Mouse (Mus musculus) liver, postnatal 0 days (tissue): ENCODE measurements around the gene Kiss1r. TPM values are rescaled to one million over a fixed set of nuclear protein-coding genes. Genes with fewer than 3 reads are reported as not detected.

Source experiments
- ATAC-seq: fragments of 200-750 bp; cut with Nextera tagmentation; 2 replicates; pipeline ENCODE4 v1.8.0; 2017; ENCODE audit warnings: mild to moderate bottlenecking, moderate library complexity
- DNase-seq: peaks from one replicate; pipeline ENCODE4 v3.0.0-alpha.2; 2016
- H3K27ac ChIP-seq: fragments of 300-500 bp; sonication (generic); 2 replicates; pipeline ENCODE4 v1.5.1; 2014; ENCODE audit warnings: antibody characterized with exemption, moderate library complexity, mild to moderate bottlenecking, low read depth
- H3K27me3 ChIP-seq: fragments of 300-500 bp; sonication (generic); 2 replicates; pipeline ENCODE4 v1.6.1; 2014; ENCODE audit warnings: low read length, control low read depth, mixed read lengths; ENCODE audit not compliant: insufficient read depth
- H3K36me3 ChIP-seq: fragments of 300-500 bp; sonication (generic); replicated peaks from 2 replicates; pipeline ENCODE4 v1.6.1; 2014; ENCODE audit warnings: mild to moderate bottlenecking, control low read depth, low read length, moderate library complexity, mixed read lengths; ENCODE audit not compliant: insufficient read depth
- H3K4me1 ChIP-seq: fragments of 300-500 bp; sonication (generic); 2 replicates; pipeline ENCODE4 v1.6.1; 2014; ENCODE audit warnings: antibody characterized with exemption, mild to moderate bottlenecking, control low read depth; ENCODE audit not compliant: insufficient read depth
- H3K4me2 ChIP-seq: fragments of 300-500 bp; sonication (generic); 2 replicates; pipeline ENCODE4 v1.6.1; 2014; ENCODE audit warnings: low read depth, mild to moderate bottlenecking, low read length, moderate library complexity, mixed read lengths
- H3K4me3 ChIP-seq: fragments of 300-500 bp; sonication (generic); 2 replicates; pipeline ENCODE4 v1.5.1; 2014; ENCODE audit warnings: low read depth, low read length
- H3K9ac ChIP-seq: fragments of 300-500 bp; sonication (generic); replicated peaks from 2 replicates; pipeline ENCODE4 v1.6.1; 2014; ENCODE audit warnings: mild to moderate bottlenecking, moderate library complexity
- H3K9me3 ChIP-seq: fragments of 300-500 bp; sonication (generic); 2 replicates; pipeline ENCODE4 v1.6.1; 2016; ENCODE audit warnings: mild to moderate bottlenecking, control low read depth, low read length, mixed read lengths
- CTCF ChIP-seq: sonication (generic); IDR thresholded peaks from 2 replicates; pipeline ENCODE4 v1.5.1; 2016; ENCODE audit warnings: antibody characterized with exemption, low read depth
- EP300 ChIP-seq: IDR thresholded peaks from 2 replicates; pipeline ENCODE4 v1.6.1; 2016; ENCODE audit warnings: antibody characterized with exemption, low read depth, mild to moderate bottlenecking
- WGBS: fragments of 180-500 bp; shearing (Covaris S2); extraction: QIAGEN DNeasy Blood & Tissue Kit; methylation state at CpG from one replicate; pipeline ENCODE4 v1.1.7; 2014; ENCODE audit not compliant: insufficient replicate concordance; 5-methylcytosine and 5-hydroxymethylcytosine counted together
- polyA plus RNA-seq: library from polyadenylated mRNA; unstranded; fragments of >200 nt; fragmentation: Nextera tagmentation; extraction: Ambion mirVana; gene quantifications from 2 replicates; pipeline ENCODE4 v1.2.1, GENCODE M21; 2015

Kiss1r gene
- polyA plus RNA-seq, 1 experiment from 2014 or later = 0.34 TPM

DNA sequence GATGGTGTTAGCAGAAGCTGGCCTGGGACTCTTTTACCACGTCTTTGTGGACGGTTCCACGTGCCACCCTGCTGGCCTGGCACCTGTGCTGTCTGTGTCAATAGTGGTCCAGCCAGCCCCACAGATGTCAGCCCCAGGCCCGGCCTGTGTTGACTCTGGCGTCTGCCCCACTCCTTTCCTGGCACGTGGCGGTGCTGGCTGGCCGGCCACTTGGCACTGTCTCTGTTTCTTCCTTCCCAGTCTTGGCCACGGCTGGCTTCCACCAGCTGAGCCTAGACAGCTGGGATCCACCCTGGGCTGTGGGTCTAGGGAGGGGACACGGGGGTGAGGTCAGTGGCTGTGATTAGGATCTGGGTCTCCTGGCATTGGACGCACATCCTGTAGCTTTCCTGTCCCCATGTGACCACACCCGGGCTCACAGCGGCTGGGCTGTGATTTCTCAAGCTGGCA is 17.5 kb downstream of the Kiss1r start:
- Histone ChIP-seq H3K4me1 (peaks cover 79% of the 10 kb centered on the region), H3K27me3 (no peaks in the 10 kb centered on the region), H3K9ac (no peak overlapping the region), H3K4me3 (no peak overlapping the region), H3K27ac (peak overlapping the region; percentile 88), H3K9me3 (no peaks in the 10 kb centered on the region), H3K4me2 (no peak overlapping the region), H3K36me3 (peaks cover 52% of the 10 kb centered on the region)
- WGBS = 42% methylated on average over 13 of the region's 13 CpGs
- peak; percentile 14 for ATAC-seq
- peak; percentile 65 for DNase-seq
- TF ChIP-seq CTCF = no peak
- TF ChIP-seq EP300 = no peak

DNA sequence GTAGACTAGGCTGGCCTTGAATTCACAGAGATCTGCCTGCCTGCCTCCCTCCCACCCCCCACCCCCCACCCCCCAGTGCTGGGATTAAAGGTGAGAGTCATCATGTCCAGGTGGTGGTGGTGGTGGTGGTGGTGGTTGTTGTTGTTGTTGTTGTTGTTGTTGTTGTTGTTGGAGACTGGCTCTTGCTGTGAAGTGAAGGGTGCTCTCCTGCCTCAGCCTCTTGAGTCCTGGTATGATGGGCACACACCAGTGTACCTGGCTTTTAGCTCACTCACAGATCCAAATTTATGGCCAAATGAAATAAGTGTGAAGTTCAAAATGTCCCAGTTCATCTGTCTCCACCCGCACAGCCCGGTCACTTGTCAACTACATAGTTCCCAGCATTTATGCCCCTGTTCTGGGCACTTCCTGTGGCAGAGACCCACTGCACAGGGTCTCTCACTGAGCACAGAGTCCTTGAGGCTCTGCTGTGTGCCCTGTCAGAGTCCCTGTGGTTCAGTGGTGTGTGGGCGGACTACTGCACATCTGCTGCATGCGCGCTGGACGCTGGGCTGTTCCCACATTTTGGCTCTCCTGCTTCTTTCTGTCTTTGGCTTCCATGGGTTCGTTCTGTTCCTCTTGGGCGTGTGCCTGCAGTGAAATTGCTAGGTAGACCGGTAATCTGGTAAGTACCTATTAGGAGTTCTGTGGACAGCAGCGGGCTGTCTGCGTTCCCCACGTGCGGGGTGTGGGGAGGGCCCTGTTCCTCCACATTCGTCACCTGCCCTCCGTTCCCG is 18.2 kb downstream of the Kiss1r start:
- H3K4me2 ChIP-seq = no peak overlapping the region
- WGBS = 80% methylated on average over 16 of the region's 16 CpGs
- H3K9me3 ChIP-seq = no peaks in the 10 kb centered on the region
- H3K36me3 ChIP-seq = peaks cover 55% of the 10 kb centered on the region
- peaks cover 80% of the 10 kb centered on the region for H3K4me1 ChIP-seq
- no peak overlapping the region for H3K4me3 ChIP-seq
- no peak for TF ChIP-seq CTCF
- no peak for TF ChIP-seq EP300
- DNase-seq (no peak), ATAC-seq (no peak)
- no peaks in the 10 kb centered on the region for H3K27me3 ChIP-seq
- no peak overlapping the region for H3K9ac ChIP-seq
- H3K27ac ChIP-seq = peak overlapping the region; percentile 88

DNA sequence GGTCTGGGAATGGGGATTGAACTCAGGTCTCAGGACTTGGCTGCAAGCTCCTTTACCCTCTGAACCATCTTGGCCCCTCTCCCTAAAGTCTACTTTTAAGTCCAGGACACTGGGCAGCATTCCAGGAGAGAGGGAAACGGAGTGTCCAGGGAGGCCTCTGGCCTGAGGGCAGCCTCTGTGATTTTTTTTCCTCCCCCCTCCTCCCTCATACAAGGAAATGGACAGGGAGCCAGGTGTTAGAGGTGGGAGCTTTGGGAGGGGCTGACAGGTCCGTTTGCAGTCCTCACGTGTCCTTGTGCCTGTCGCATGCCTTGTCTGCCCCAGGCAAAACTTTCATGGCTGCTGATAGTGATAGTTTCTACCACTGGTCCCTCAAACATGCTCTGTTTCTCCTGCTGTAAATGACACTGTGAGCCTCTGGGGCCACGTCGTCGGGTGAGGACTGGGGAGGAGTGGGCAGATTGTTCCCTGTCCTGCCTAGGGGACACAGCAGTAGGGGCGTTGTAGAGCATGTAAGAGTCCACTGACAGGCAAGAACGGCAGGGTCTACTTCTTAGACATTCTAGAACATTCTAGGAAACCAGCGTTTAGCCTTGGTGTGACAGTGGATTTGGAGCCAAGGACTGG is 19.6 kb downstream of the Kiss1r start:
- Histone ChIP-seq H3K36me3 (peaks cover 55% of the 10 kb centered on the region), H3K4me3 (no peak overlapping the region), H3K27me3 (no peaks in the 10 kb centered on the region), H3K9me3 (no peaks in the 10 kb centered on the region), H3K4me2 (peak overlapping the region; percentile 73), H3K27ac (peak overlapping the region; percentile 88), H3K4me1 (peaks cover 94% of the 10 kb centered on the region), H3K9ac (peak overlapping the region; percentile 55; the same call in 1 of the 2 replicates)
- WGBS = 37% methylated on average over 10 of the region's 10 CpGs
- ATAC-seq = peak; percentile 0; the same call in 1 of the 2 replicates
- TF ChIP-seq CTCF (no peak), EP300 (no peak)
- no peak for DNase-seq

DNA sequence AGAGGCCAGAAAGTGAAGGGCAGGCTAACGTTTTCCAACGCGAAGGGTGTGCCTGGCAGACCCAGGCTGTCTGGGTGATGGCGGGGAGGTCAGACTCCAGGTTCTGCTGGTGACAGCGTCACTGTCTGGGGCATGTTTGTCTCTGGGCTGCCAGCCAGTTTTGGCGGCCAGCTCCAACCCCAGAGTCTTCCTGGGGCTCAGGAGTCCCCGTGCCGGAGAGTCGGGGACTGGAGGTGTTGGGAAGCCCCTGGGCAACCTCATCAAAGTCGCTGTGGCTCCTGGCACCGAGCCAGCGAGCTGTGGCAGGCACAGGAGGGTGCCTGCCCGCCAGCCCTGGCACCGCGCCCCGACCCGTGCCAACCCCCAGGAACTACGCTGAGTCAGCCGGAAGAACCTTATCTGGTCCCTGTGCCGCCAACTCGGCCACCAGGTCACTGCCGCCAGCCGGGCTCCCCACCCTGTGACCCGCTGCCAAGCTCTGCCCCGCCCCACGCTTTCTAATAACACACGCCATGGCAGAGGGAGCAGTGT is 20.2 kb downstream of the Kiss1r start:
- Histone ChIP-seq H3K27me3 (no peaks in the 10 kb centered on the region), H3K4me1 (peaks cover 96% of the 10 kb centered on the region), H3K4me2 (peak overlapping the region; percentile 73), H3K9ac (peak overlapping the region; percentile 55), H3K9me3 (no peaks in the 10 kb centered on the region), H3K36me3 (peaks cover 50% of the 10 kb centered on the region), H3K27ac (peak overlapping the region; percentile 88), H3K4me3 (peak overlapping the region; percentile 28; the same call in 1 of the 2 replicates)
- 24% methylated on average over 24 of the region's 27 CpGs for WGBS
- DNase-seq = peak; percentile 88
- peak; percentile 84 for ATAC-seq
- TF ChIP-seq CTCF (no peak), EP300 (peak; percentile 35; the same call in 1 of the 2 replicates)

DNA sequence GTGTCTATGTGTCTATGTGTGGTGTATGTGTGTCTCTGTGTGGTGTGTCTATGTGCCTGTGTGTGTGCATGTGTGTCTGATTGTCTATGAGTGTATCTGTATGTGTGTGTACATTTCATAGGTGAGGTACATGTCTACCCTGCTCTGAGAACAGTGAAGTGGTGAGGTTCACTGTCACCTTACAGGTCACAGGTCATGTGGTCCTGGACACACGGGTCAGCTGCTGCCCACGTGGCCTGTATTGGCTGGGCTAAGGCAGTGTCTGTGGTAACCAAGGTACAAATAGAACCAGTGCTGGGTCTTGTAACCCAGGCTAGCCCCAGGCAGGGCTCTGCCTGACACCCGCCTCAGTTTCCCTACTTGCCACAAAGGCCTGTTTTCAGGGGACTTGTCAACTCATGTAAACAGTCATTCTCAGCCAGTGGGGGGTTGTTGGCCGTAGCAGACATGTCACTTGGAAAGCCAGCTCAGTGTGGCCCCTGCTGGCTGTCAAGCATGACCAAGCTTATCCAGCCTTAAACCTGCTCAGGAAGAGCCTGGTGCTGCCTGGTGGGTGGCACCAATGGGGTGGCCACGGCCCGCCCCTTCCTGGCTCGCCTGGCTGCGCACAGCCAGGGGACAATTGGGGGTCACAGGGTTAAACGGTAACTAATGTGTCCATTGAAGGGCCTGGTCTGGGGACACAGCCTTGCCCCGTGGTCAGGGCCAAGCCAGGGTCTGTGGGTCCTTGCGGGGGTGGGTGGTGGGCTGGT is 21.2 kb downstream of the Kiss1r start:
- no peak overlapping the region for H3K4me3 ChIP-seq
- H3K9ac ChIP-seq = peak overlapping the region; percentile 55
- H3K9me3 ChIP-seq = no peaks in the 10 kb centered on the region
- H3K27ac ChIP-seq = peak overlapping the region; percentile 88
- H3K4me2 ChIP-seq = peak overlapping the region; percentile 73
- no peaks in the 10 kb centered on the region for H3K27me3 ChIP-seq
- WGBS = 52% methylated on average over 11 of the region's 11 CpGs
- peaks cover 41% of the 10 kb centered on the region for H3K36me3 ChIP-seq
- peaks cover 90% of the 10 kb centered on the region for H3K4me1 ChIP-seq
- no peak for TF ChIP-seq EP300
- 0 out of 2 replicates have a peak, but pooled peaks have one; percentile 7 for TF ChIP-seq CTCF
- ATAC-seq = peak; percentile 35
- no peak for DNase-seq
